Mouse (Mus musculus): ENCODE results near the gene Scnn1b. TPM values are rescaled to one million over a fixed set of nuclear protein-coding genes. Genes with fewer than 3 reads are reported as not detected.
A peak's percentile ranks its signal among the peaks of the same experiment; 100 is the strongest.

Gene Scnn1b
- polyA plus RNA-seq, 1 experiment from 2014 or later: 0.30 TPM

GRCm38 (mm10) chr7:121873998-121874397, 9.2 kb downstream of the Scnn1b start:
- Histone ChIP-seq H3K9ac (no peak overlapping the region), H3K9me3 (no peaks in the 10 kb centered on the region), H3K36me3 (no peaks in the 10 kb centered on the region), H3K4me1 (replicated peaks) (0 out of 2 replicates have a peak, but pooled peaks cover 2% of the 10 kb centered on the region), H3K4me3 (replicated peaks) (no peak overlapping the region), H3K27ac (no peak overlapping the region), H3K27me3 (replicated peaks) (no peaks in the 10 kb centered on the region), H3K4me2 (replicated peaks) (no peak overlapping the region)
- 32% methylated on average over 3 of the region's 3 CpGs for whole genome bisulfite sequencing
- no peak for ATAC-seq

DNA sequence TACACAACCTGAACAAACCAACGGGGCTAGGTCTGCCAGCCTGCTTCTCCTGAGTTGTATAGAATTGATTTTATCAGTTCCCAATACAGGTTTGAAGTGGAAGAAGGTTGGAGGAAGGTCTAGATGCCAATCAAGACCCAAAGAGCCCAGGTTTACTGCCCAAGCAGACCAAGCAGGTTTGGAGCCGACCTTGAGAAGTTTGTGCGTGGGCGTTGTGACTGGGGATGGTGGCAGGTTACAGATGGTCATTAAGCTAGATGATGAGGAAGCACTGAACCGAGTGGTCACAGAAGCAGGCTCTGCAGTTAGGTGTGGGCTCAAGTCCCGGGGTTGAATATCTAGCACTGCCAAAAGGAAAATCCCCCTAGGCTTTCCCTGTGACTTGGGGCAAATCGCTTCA, 9.9 kb downstream of the Scnn1b start:
- no peak overlapping the region for H3K4me2 ChIP-seq (replicated peaks)
- WGBS: 80% methylated on average over 7 of the region's 7 CpGs
- H3K4me1 ChIP-seq (replicated peaks): 0 out of 2 replicates have a peak, but pooled peaks cover 2% of the 10 kb centered on the region
- H3K4me3 ChIP-seq (replicated peaks): no peak overlapping the region
- H3K9ac ChIP-seq: no peak overlapping the region
- ATAC-seq: no peak
- H3K9me3 ChIP-seq: no peaks in the 10 kb centered on the region
- H3K36me3 ChIP-seq: no peaks in the 10 kb centered on the region
- no peaks in the 10 kb centered on the region for H3K27me3 ChIP-seq (replicated peaks)
- no peak overlapping the region for H3K27ac ChIP-seq

- H3K27ac ChIP-seq: no peak overlapping the region
Observed at GRCm38 (mm10) chr7:121880246-121880645, 15.4 kb downstream of the Scnn1b start.

GRCm38 (mm10) chr7:121890636-121891360, 26.0 kb downstream of the Scnn1b start:
- WGBS: 89% methylated on average over 13 of the region's 13 CpGs
- no peak overlapping the region for H3K27ac ChIP-seq
- H3K36me3 ChIP-seq: no peaks in the 10 kb centered on the region
- H3K9me3 ChIP-seq: no peaks in the 10 kb centered on the region
- H3K4me1 ChIP-seq (replicated peaks): no peaks in the 10 kb centered on the region
- no peak for ATAC-seq
- H3K27me3 ChIP-seq (replicated peaks): no peaks in the 10 kb centered on the region
- no peak overlapping the region for H3K9ac ChIP-seq
- H3K4me3 ChIP-seq (replicated peaks): no peak overlapping the region
- no peak overlapping the region for H3K4me2 ChIP-seq (replicated peaks)

More at GRCm38 (mm10) chr7:121880246-121880645, 15.4 kb downstream of the Scnn1b start:
- no peaks in the 10 kb centered on the region for H3K9me3 ChIP-seq
- no peaks in the 10 kb centered on the region for H3K4me1 ChIP-seq (replicated peaks)
- no peaks in the 10 kb centered on the region for H3K36me3 ChIP-seq
- no peak overlapping the region for H3K4me3 ChIP-seq (replicated peaks)
- ATAC-seq: no peak
- 90% methylated on average over 4 of the region's 4 CpGs for WGBS
- no peak overlapping the region for H3K4me2 ChIP-seq (replicated peaks)
- no peak overlapping the region for H3K9ac ChIP-seq
- H3K27me3 ChIP-seq (replicated peaks): no peaks in the 10 kb centered on the region

DNA sequence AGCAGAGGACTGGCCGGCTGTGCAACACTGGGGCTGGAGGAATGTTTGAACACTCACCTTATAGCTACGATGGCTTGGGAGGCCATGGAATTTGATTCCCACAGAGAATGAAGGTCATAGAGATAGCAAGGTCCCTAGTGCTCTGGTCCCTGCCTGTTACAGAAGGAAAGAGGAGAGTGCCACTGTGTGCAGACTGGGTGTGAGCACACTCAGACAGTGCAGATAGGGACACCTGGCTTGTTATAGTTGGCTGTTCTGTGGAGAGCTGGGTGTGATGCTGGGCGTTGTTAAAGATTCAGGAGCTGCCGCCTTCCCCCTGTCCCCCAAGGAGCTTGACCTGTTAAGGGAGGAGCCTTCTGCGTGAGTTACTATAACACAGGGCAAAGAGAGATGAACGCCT, 31.9 kb downstream of the Scnn1b start:
- no peak overlapping the region for H3K9ac ChIP-seq
- H3K4me2 ChIP-seq (replicated peaks): no peak overlapping the region
- 0 out of 2 replicates have a peak, but pooled peaks cover 3% of the 10 kb centered on the region for H3K4me1 ChIP-seq (replicated peaks)
- H3K27me3 ChIP-seq (replicated peaks): no peaks in the 10 kb centered on the region
- H3K36me3 ChIP-seq: no peaks in the 10 kb centered on the region
- 44% methylated on average over 6 of the region's 6 CpGs for WGBS
- ATAC-seq: no peak
- H3K4me3 ChIP-seq (replicated peaks): no peak overlapping the region
- H3K9me3 ChIP-seq: no peaks in the 10 kb centered on the region
- H3K27ac ChIP-seq: no peak overlapping the region

DNA sequence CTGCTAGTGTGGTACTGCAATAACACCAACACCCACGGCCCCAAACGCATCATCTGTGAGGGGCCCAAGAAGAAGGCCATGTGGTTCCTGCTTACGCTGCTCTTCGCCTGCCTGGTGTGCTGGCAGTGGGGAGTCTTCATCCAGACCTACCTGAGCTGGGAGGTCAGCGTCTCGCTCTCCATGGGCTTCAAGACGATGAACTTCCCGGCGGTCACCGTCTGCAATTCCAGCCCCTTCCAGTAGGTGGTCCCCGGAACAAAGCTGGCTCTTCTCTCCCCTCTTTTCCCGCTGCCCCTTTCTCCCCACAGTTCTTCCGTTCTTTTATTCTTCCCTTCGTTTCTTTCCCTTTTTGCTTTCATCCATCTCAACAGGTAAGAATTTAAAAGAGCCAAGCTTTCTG, 34.5 kb downstream of the Scnn1b start:
- H3K27ac ChIP-seq: no peak overlapping the region
- no peaks in the 10 kb centered on the region for H3K36me3 ChIP-seq
- no peaks in the 10 kb centered on the region for H3K9me3 ChIP-seq
- no peak for ATAC-seq
- 0 out of 2 replicates have a peak overlapping the region, but pooled peaks have one; percentile 19 for H3K4me2 ChIP-seq (replicated peaks)
- 12% methylated on average over 14 of the region's 14 CpGs for WGBS
- H3K9ac ChIP-seq: no peak overlapping the region
- H3K27me3 ChIP-seq (replicated peaks): no peaks in the 10 kb centered on the region
- H3K4me1 ChIP-seq (replicated peaks): peaks cover 11% of the 10 kb centered on the region; the same call in 1 of the 2 replicates
- H3K4me3 ChIP-seq (replicated peaks): no peak overlapping the region

GRCm38 (mm10) chr7:121899940-121900339, 35.1 kb downstream of the Scnn1b start:
- H3K4me3 ChIP-seq (replicated peaks): no peak overlapping the region
- no peaks in the 10 kb centered on the region for H3K9me3 ChIP-seq
- no peaks in the 10 kb centered on the region for H3K36me3 ChIP-seq
- no peaks in the 10 kb centered on the region for H3K27me3 ChIP-seq (replicated peaks)
- H3K9ac ChIP-seq: no peak overlapping the region
- H3K4me2 ChIP-seq (replicated peaks): 0 out of 2 replicates have a peak overlapping the region, but pooled peaks have one; percentile 19
- H3K27ac ChIP-seq: no peak overlapping the region
- 16% methylated on average over 7 of the region's 7 CpGs for WGBS
- no peak for ATAC-seq
- H3K4me1 ChIP-seq (replicated peaks): peaks cover 11% of the 10 kb centered on the region; the same call in 1 of the 2 replicates

- peaks cover 11% of the 10 kb centered on the region; the same call in 1 of the 2 replicates for H3K4me1 ChIP-seq (replicated peaks)
- no peaks in the 10 kb centered on the region for H3K9me3 ChIP-seq
- no peak overlapping the region for H3K4me3 ChIP-seq (replicated peaks)
- peak; percentile 84 for ATAC-seq
- H3K4me2 ChIP-seq (replicated peaks): no peak overlapping the region
- WGBS: 43% methylated on average over 8 of the region's 8 CpGs
- no peaks in the 10 kb centered on the region for H3K27me3 ChIP-seq (replicated peaks)
- no peaks in the 10 kb centered on the region for H3K36me3 ChIP-seq
- no peak overlapping the region for H3K9ac ChIP-seq
- H3K27ac ChIP-seq: peak overlapping the region; percentile 44
Observed at GRCm38 (mm10) chr7:121902757-121903411, 38.0 kb downstream of the Scnn1b start.

DNA sequence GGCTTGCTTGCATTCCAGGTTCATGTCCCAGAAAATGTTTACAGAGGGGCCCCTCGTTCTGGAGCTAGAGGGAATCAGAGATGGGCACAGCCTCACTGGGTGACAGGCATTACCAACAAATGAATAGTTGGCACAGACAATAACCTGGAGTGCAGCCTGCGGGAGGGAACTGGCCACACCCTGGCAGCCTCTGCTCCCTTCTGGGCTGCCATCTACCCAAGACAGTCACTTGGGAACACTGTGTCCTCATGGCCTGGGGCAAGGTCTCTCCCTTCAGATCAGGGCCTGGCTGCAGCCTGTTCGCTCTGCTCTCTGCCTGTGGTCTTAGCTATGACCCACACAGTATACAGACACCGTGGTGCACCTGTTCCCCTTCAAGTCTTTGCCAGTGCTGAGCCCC, 42.0 kb downstream of the Scnn1b start:
- Histone ChIP-seq H3K4me2 (replicated peaks) (no peak overlapping the region), H3K36me3 (no peaks in the 10 kb centered on the region), H3K9me3 (no peaks in the 10 kb centered on the region), H3K27me3 (replicated peaks) (no peaks in the 10 kb centered on the region), H3K27ac (no peak overlapping the region), H3K4me1 (replicated peaks) (peaks cover 8% of the 10 kb centered on the region; the same call in 1 of the 2 replicates), H3K4me3 (replicated peaks) (no peak overlapping the region), H3K9ac (no peak overlapping the region)
- ATAC-seq: no peak
- WGBS: 72% methylated on average over 4 of the region's 4 CpGs

DNA sequence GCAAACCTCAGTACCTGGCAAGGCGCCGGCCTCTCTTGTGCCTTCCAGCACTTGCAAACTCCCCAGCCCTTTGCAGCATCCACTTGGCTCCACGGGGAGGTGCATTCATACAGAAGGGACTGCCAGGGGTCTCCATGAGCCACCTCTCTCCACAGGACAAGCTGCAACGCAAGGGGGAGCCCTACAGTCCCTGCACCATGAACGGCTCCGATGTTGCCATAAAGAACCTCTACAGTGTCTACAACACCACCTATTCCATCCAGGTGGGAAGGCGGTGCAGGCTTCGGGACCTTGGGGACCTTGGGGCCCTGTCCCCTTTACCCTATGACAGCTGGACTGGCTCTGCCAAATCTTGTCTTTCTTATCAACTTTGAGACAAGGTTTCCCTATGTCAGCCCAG, 47.4 kb downstream of the Scnn1b start:
- Histone ChIP-seq H3K9me3 (no peaks in the 10 kb centered on the region), H3K4me3 (replicated peaks) (no peak overlapping the region), H3K9ac (no peak overlapping the region), H3K36me3 (no peaks in the 10 kb centered on the region), H3K4me2 (replicated peaks) (no peak overlapping the region), H3K4me1 (replicated peaks) (0 out of 2 replicates have a peak, but pooled peaks cover 3% of the 10 kb centered on the region), H3K27me3 (replicated peaks) (no peaks in the 10 kb centered on the region), H3K27ac (no peak overlapping the region)
- ATAC-seq: no peak
- 75% methylated on average over 8 of the region's 8 CpGs for WGBS

DNA sequence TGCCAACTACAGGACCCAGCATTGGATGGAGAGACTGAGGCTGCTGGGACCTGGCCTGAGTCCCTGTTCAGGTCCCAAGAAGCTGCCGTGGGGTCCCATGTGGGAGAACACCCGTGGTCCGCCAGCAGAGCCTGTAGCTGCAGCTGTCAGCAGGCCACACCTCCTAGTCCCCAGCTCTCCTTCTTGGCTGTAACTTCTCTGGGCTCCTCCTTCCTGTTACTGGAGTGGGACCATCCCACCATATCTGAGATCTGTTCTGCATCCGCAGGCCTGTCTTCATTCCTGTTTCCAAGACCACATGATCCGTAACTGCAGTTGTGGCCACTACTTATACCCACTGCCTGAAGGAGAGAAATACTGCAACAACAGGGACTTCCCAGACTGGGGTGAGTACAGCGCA, 49.1 kb downstream of the Scnn1b start:
- Histone ChIP-seq H3K9me3 (no peaks in the 10 kb centered on the region), H3K4me3 (replicated peaks) (no peak overlapping the region), H3K27ac (no peak overlapping the region), H3K27me3 (replicated peaks) (no peaks in the 10 kb centered on the region), H3K4me2 (replicated peaks) (no peak overlapping the region), H3K4me1 (replicated peaks) (0 out of 2 replicates have a peak, but pooled peaks cover 3% of the 10 kb centered on the region), H3K36me3 (no peaks in the 10 kb centered on the region), H3K9ac (no peak overlapping the region)
- ATAC-seq: peak; percentile 55
- WGBS: 44% methylated on average over 6 of the region's 6 CpGs

- no peaks in the 10 kb centered on the region for H3K27me3 ChIP-seq (replicated peaks)
- H3K4me1 ChIP-seq (replicated peaks): no peaks in the 10 kb centered on the region
- peaks cover 6% of the 10 kb centered on the region; the same call in 1 of the 2 replicates for H3K36me3 ChIP-seq
- no peaks in the 10 kb centered on the region for H3K9me3 ChIP-seq
- 89% methylated on average over 7 of the region's 7 CpGs for WGBS
- H3K27ac ChIP-seq: no peak overlapping the region
- H3K4me3 ChIP-seq (replicated peaks): no peak overlapping the region
- ATAC-seq: no peak
- H3K4me2 ChIP-seq (replicated peaks): no peak overlapping the region
- no peak overlapping the region for H3K9ac ChIP-seq
Observed at GRCm38 (mm10) chr7:121924361-121924760, 59.5 kb downstream of the Scnn1b start.
